Mouse (Mus musculus) forebrain, postnatal 0 days (tissue): ENCODE measurements at regions not wholly inside any gene's neighbourhood (a gene's known extent, or its start where the extent isn't known, plus 50 kb on each side); places are given as distances from the start of the nearest gene placed in this dataset.

Experiments used
- ATAC-seq: fragments of 200-750 bp; cut with Nextera tagmentation; 2 replicates; pipeline ENCODE4 v1.8.0; 2017; ENCODE audit warnings: mild to moderate bottlenecking, moderate library complexity
- DNase-seq: peaks from one replicate; pipeline ENCODE4 v3.0.0-alpha.2; 2015
- H3K27ac ChIP-seq: fragments of 300-500 bp; sonication (generic); 2 replicates; pipeline ENCODE4 v1.5.1; 2014; ENCODE audit warnings: low read depth, mild to moderate bottlenecking, antibody characterized with exemption, low read length, moderate library complexity, mixed read lengths
- H3K27me3 ChIP-seq: fragments of 300-500 bp; sonication (generic); 2 replicates; pipeline ENCODE4 v1.6.1; 2014; ENCODE audit warnings: mild to moderate bottlenecking, low read length, mixed read lengths; ENCODE audit not compliant: insufficient read depth
- H3K36me3 ChIP-seq: fragments of 300-500 bp; sonication (generic); 2 replicates; pipeline ENCODE4 v1.6.1; 2014; ENCODE audit warnings: mild to moderate bottlenecking, moderate library complexity; ENCODE audit not compliant: insufficient read depth
- H3K4me1 ChIP-seq: fragments of 300-500 bp; sonication (generic); 2 replicates; pipeline ENCODE4 v1.6.1; 2014; ENCODE audit warnings: antibody characterized with exemption; ENCODE audit not compliant: insufficient read depth
- H3K4me2 ChIP-seq: fragments of 300-500 bp; sonication (generic); 2 replicates; pipeline ENCODE4 v1.6.1; 2014; ENCODE audit warnings: low read depth, mild to moderate bottlenecking, moderate library complexity
- H3K4me3 ChIP-seq: fragments of 300-500 bp; sonication (generic); 2 replicates; pipeline ENCODE4 v1.5.1; 2014; ENCODE audit warnings: low read depth, low read length, mixed read lengths
- H3K9ac ChIP-seq: fragments of 300-500 bp; sonication (generic); 2 replicates; pipeline ENCODE4 v1.6.1; 2014; ENCODE audit warnings: mild to moderate bottlenecking
- H3K9me3 ChIP-seq: fragments of 300-500 bp; sonication (generic); 2 replicates; pipeline ENCODE4 v1.6.1; 2016; ENCODE audit warnings: low read length
- CTCF ChIP-seq: sonication (generic); IDR thresholded peaks from 2 replicates; pipeline ENCODE4 v1.5.1; 2016; ENCODE audit warnings: antibody characterized with exemption, control low read depth, low read depth
- WGBS: fragments of 180-500 bp; shearing (Covaris S2); extraction: QIAGEN DNeasy Blood & Tissue Kit; methylation state at CpG from one replicate; pipeline ENCODE4 v1.1.7; 2014; 5-methylcytosine and 5-hydroxymethylcytosine counted together

GRCm38 (mm10) chr5:44370006-44370405 lies 143.6 kb upstream of the Tapt1 start:
- H3K36me3 ChIP-seq = no peaks in the 10 kb centered on the region
- peaks cover 4% of the 10 kb centered on the region; the same call in 1 of the 2 replicates for H3K4me1 ChIP-seq
- no peaks in the 10 kb centered on the region for H3K9me3 ChIP-seq
- no peak overlapping the region for H3K4me3 ChIP-seq
- no peak for TF ChIP-seq CTCF
- no peak overlapping the region for H3K4me2 ChIP-seq
- H3K27me3 ChIP-seq = no peaks in the 10 kb centered on the region
- DNase-seq (no peak), ATAC-seq (no peak)
- H3K9ac ChIP-seq = no peak overlapping the region
- H3K27ac ChIP-seq = no peak overlapping the region
- WGBS = 35% methylated on average over 4 of the region's 4 CpGs

DNA sequence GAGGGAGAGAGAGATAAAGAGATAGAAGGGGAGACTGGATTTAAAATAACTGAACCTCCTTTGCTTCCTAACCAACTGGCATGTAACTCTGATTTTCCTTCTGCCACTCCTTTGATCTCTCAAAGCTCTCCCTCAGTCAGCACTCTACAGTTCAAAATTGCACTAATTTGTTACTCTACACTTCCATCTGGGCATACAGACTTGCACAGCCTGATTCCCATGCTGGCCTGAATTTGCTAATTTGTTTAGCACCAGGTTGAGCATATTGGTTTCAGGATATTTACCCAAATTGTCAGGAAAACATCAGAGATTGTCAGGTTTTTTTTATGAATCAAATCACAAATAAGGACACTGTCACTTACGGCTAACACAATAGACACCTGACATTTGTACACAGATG lies 125.9 kb upstream of the Tapt1 start:
- no peak for TF ChIP-seq CTCF
- no peaks in the 10 kb centered on the region for H3K4me1 ChIP-seq
- H3K9me3 ChIP-seq = no peaks in the 10 kb centered on the region
- H3K4me2 ChIP-seq = no peak overlapping the region
- no peaks in the 10 kb centered on the region for H3K27me3 ChIP-seq
- H3K27ac ChIP-seq = no peak overlapping the region
- H3K9ac ChIP-seq = no peak overlapping the region
- 59% methylated on average over 1 of the region's 1 CpGs for WGBS
- H3K36me3 ChIP-seq = no peaks in the 10 kb centered on the region
- H3K4me3 ChIP-seq = no peak overlapping the region
- ATAC-seq (peak; percentile 95), DNase-seq (peak; percentile 72)

GRCm38 (mm10) chr5:44341457-44342014 lies 115.1 kb upstream of the Tapt1 start:
- ATAC-seq = no peak
- H3K27me3 ChIP-seq = no peaks in the 10 kb centered on the region
- no peaks in the 10 kb centered on the region for H3K36me3 ChIP-seq
- no peak for DNase-seq
- no peak overlapping the region for H3K27ac ChIP-seq
- no peaks in the 10 kb centered on the region for H3K9me3 ChIP-seq
- no peak for TF ChIP-seq CTCF
- no peaks in the 10 kb centered on the region for H3K4me1 ChIP-seq
- WGBS = 76% methylated on average over 2 of the region's 2 CpGs
- H3K9ac ChIP-seq = no peak overlapping the region
- H3K4me2 ChIP-seq = no peak overlapping the region
- no peak overlapping the region for H3K4me3 ChIP-seq

GRCm38 (mm10) chr5:44338662-44339061 lies 112.2 kb upstream of the Tapt1 start:
- Histone ChIP-seq H3K9ac (no peak overlapping the region), H3K27me3 (no peaks in the 10 kb centered on the region), H3K4me1 (no peaks in the 10 kb centered on the region), H3K4me3 (no peak overlapping the region), H3K27ac (no peak overlapping the region), H3K9me3 (no peaks in the 10 kb centered on the region), H3K36me3 (no peaks in the 10 kb centered on the region), H3K4me2 (no peak overlapping the region)
- no peak for DNase-seq
- TF ChIP-seq CTCF = no peak
- ATAC-seq = no peak
- WGBS = 93% methylated on average over 4 of the region's 4 CpGs

DNA sequence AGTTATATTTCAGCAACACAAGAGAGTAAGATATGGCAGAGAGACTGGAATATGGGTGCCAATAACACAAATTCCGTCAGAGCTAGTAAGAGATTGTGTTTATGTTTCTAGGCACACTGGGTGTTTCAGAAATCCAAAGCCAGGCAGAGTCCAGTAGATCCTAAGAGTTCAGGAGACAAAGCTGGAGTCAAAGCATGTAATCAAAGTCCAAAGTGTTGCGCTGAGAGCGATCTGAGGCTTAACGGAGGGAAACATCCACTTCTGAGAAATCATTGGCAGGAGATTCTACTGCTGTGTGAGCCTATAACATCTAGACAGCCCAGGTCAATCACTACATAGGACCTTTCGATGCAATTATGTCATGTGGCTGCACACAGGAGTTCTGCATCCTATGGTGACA lies 109.3 kb upstream of the Tapt1 start:
- no peak for DNase-seq
- Histone ChIP-seq H3K27ac (no peak overlapping the region), H3K27me3 (no peaks in the 10 kb centered on the region), H3K4me3 (no peak overlapping the region), H3K4me2 (no peak overlapping the region), H3K36me3 (no peaks in the 10 kb centered on the region), H3K9ac (no peak overlapping the region), H3K9me3 (no peaks in the 10 kb centered on the region), H3K4me1 (no peaks in the 10 kb centered on the region)
- WGBS = 91% methylated on average over 5 of the region's 5 CpGs
- ATAC-seq = no peak
- TF ChIP-seq CTCF = no peak

DNA sequence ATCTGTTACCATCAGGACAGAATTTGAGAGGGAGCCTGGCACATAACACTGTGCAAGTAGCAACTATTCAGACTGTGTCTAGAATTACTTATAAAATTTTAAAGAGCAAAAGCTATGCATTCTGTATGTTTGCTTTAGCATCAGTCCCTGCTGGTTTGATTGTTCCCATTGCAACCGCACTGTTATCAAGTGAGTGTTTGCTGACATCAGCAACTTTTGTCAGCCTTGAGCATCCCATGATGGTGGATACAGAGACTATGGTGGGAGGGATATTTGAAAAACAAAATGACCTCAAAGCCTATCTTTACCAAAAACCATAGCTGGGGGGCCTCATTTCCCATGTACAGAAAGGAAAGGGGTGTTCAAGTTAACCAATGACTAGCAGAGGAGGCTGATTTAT lies 93.2 kb upstream of the Tapt1 start:
- H3K4me3 ChIP-seq = no peak overlapping the region
- no peak for ATAC-seq
- no peak for TF ChIP-seq CTCF
- no peaks in the 10 kb centered on the region for H3K4me1 ChIP-seq
- H3K27me3 ChIP-seq = no peaks in the 10 kb centered on the region
- DNase-seq = no peak
- no peaks in the 10 kb centered on the region for H3K9me3 ChIP-seq
- WGBS = 90% methylated on average over 1 of the region's 1 CpGs
- no peak overlapping the region for H3K27ac ChIP-seq
- no peaks in the 10 kb centered on the region for H3K36me3 ChIP-seq
- H3K9ac ChIP-seq = no peak overlapping the region
- H3K4me2 ChIP-seq = no peak overlapping the region

- Histone ChIP-seq H3K4me2 (no peak overlapping the region), H3K9ac (no peak overlapping the region), H3K4me3 (no peak overlapping the region), H3K9me3 (no peaks in the 10 kb centered on the region), H3K27ac (no peak overlapping the region), H3K27me3 (no peaks in the 10 kb centered on the region), H3K36me3 (no peaks in the 10 kb centered on the region), H3K4me1 (no peaks in the 10 kb centered on the region)
- no peak for ATAC-seq
- no peak for TF ChIP-seq CTCF
- DNase-seq = no peak
- WGBS = 24% methylated on average over 13 of the region's 16 CpGs
These were observed 80.5 kb upstream of the Tapt1 start for GRCm38 (mm10) chr5:44306769-44307557.
